Mouse (Mus musculus) embryonic facial prominence, embryonic 12.5 days (tissue): ENCODE measurements around the gene Kank2. TPM values are rescaled to one million over a fixed set of nuclear protein-coding genes. Genes with fewer than 3 reads are reported as not detected.
"Not testable (repeated sequence)": the region's sequence is repeated elsewhere in the genome, so short reads cannot be mapped to it uniquely, and the experiment has no call there.

Source experiments
- ATAC-seq: fragments of 200-750 bp; cut with Nextera tagmentation; 2 replicates; pipeline ENCODE4 v1.8.0; 2017; ENCODE audit not compliant: insufficient number of reproducible peaks, insufficient read depth, low FRiP score, low TSS enrichment
- H3K27ac ChIP-seq: fragments of 300-500 bp; sonication (generic); 2 replicates; pipeline ENCODE4 v1.5.1; 2016; ENCODE audit warnings: mild to moderate bottlenecking
- H3K27me3 ChIP-seq: fragments of 300-500 bp; sonication (generic); 2 replicates; pipeline ENCODE4 v1.6.1; 2016; ENCODE audit warnings: mild to moderate bottlenecking, moderate library complexity
- H3K36me3 ChIP-seq: fragments of 300-500 bp; sonication (generic); 2 replicates; pipeline ENCODE4 v1.6.1; 2016; ENCODE audit warnings: mild to moderate bottlenecking
- H3K4me1 ChIP-seq: fragments of 300-500 bp; sonication (generic); 2 replicates; pipeline ENCODE4 v1.6.1; 2016
- H3K4me2 ChIP-seq: fragments of 300-500 bp; sonication (generic); replicated peaks from 2 replicates; pipeline ENCODE4 v1.6.1; 2016; ENCODE audit warnings: mild to moderate bottlenecking, moderate library complexity
- H3K4me3 ChIP-seq: fragments of 300-500 bp; sonication (generic); 2 replicates; pipeline ENCODE4 v1.5.1; 2016; ENCODE audit warnings: mild to moderate bottlenecking
- H3K9ac ChIP-seq: fragments of 300-500 bp; sonication (generic); 2 replicates; pipeline ENCODE4 v1.6.1; 2016; ENCODE audit warnings: mild to moderate bottlenecking, moderate library complexity
- H3K9me3 ChIP-seq: fragments of 300-500 bp; sonication (generic); 2 replicates; pipeline ENCODE4 v1.6.1; 2016; ENCODE audit warnings: mild to moderate bottlenecking, moderate library complexity
- WGBS: fragments of 180-500 bp; shearing (Covaris S2); methylation state at CpG from one replicate; pipeline ENCODE4 v1.1.7; 2016; 5-methylcytosine and 5-hydroxymethylcytosine counted together
- polyA plus RNA-seq: library from polyadenylated mRNA; unstranded; fragments of >200 nt; fragmentation: Nextera tagmentation; extraction: Ambion mirVana; gene quantifications from 2 replicates; pipeline ENCODE4 v1.2.1, GENCODE M21; 2016

Gene Kank2
- polyA plus RNA-seq, 1 experiment from 2014 or later: 20.4 TPM

DNA sequence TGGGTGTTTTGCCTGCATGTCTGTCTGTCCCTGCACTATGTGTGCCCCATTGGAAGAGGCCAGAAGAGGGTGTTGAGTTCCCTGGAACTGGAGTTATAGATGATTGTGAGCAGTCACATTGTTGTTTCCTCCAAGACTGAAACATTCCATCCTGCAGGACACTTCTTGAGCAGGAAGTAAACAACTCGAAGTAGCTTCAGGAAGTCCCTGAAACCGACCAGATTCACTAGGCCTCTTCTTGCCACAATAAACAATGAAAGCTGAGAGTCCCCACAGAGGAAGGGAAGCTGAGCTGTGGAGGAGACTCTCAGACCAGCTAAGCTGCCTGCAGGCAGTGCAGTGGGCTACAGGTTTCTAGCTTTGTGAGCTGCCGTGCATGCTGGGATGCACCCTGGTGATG, 20.8 kb downstream of the Kank2 start:
- Histone ChIP-seq H3K27me3 (no peaks in the 10 kb centered on the region), H3K4me2 (no peak overlapping the region), H3K4me3 (no peak overlapping the region), H3K4me1 (no peaks in the 10 kb centered on the region; the same call in 1 of the 2 replicates), H3K9me3 (no peaks in the 10 kb centered on the region), H3K36me3 (peaks cover 87% of the 10 kb centered on the region), H3K27ac (no peak overlapping the region), H3K9ac (no peak overlapping the region)
- no peak for ATAC-seq
- WGBS: 83% methylated on average over 3 of the region's 3 CpGs

DNA sequence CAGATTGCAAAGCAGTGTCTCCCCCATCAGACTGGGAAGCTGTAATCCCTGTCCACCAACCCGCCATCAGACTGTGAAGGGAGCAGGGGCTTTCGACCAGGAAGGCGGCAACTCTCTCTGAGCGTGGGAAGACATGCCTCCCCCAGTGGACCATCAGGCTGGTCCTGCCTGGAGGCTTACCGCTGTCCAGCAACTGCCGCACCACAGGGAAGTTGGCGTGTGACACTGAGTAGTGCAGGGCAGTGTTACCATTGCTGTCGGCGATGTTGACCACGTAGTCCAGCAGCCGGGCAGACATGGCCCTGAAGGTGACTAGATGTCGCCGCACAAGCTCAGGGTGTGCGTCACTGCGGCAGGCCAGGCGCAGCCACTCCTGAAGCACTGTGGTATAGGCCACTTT, 24.2 kb downstream of the Kank2 start:
- 87% methylated on average over 16 of the region's 16 CpGs for WGBS
- no peak overlapping the region for H3K4me2 ChIP-seq
- no peak overlapping the region for H3K4me3 ChIP-seq
- H3K27ac ChIP-seq: no peak overlapping the region
- ATAC-seq: no peak
- peaks cover 5% of the 10 kb centered on the region for H3K4me1 ChIP-seq
- H3K27me3 ChIP-seq: no peaks in the 10 kb centered on the region
- peaks cover 86% of the 10 kb centered on the region for H3K36me3 ChIP-seq
- no peaks in the 10 kb centered on the region for H3K9me3 ChIP-seq
- no peak overlapping the region for H3K9ac ChIP-seq

DNA sequence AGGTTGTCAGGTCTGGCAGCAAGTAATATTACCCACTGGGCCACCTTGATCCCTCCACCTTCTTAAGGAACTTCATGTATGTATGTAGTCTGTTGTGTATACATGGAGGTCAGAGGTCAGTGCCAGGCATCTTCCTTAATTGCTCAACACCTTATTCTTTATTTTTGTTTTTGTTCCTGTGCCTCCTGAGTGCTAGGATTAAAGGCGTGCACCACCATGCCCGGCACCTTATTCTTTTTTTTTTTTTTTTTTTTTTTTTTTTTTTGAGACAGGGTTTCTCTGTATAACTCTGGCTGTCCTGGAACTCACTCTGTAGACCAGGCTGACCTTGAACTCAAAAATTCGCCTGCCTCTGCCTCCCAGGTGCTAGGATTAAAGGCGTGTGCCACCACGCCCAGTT, 25.1 kb downstream of the Kank2 start:
- not testable (repeated sequence) for ATAC-seq

DNA sequence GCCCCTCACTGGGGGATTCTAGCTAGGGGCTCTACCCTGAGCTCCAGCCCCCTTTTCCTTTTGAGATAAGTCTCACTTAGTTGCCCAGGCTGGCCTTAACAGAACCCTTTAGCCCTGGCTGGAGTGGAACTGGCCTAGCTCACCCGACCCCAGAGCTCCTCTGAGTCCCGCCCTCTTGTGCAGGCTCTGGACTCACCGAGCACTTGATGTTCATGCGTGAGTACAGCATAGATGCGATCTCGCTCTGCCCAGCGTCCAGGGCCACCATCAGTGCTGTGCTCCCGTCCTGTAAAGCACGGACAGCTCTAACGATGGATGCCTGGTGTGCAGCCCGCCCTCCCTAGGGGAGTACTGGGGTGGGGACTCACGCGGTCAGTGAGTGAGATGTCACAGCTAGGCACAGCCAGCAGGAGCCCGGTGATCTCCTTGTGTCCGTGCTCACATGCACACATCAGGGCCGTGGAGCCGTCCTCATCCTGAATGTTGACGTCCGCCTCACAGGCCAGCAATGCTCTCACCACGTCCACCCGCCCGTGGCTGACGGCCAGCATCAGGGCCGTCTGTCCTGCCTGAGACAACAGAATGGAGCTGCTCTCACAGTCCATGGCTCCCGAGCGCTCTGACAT, 28.9 kb downstream of the Kank2 start:
- Histone ChIP-seq H3K4me1 (peaks cover 32% of the 10 kb centered on the region), H3K36me3 (peaks cover 52% of the 10 kb centered on the region), H3K9me3 (no peaks in the 10 kb centered on the region), H3K4me3 (no peak overlapping the region), H3K27me3 (no peaks in the 10 kb centered on the region), H3K27ac (peak overlapping the region; percentile 90), H3K4me2 (no peak overlapping the region), H3K9ac (0 out of 2 replicates have a peak overlapping the region, but pooled peaks have one; percentile 2)
- 77% methylated on average over 26 of the region's 26 CpGs for WGBS
- ATAC-seq: peak; percentile 45; the same call in 1 of the 2 replicates

More for the DNA sequence above, 25.1 kb downstream of the Kank2 start:
- H3K4me2 ChIP-seq, H3K4me3 ChIP-seq, H3K9ac ChIP-seq, H3K9me3 ChIP-seq, H3K27me3 ChIP-seq, H3K27ac ChIP-seq: not testable (repeated sequence)
- Histone ChIP-seq H3K4me1 (peaks cover 15% of the 10 kb centered on the region), H3K36me3 (peaks cover 80% of the 10 kb centered on the region)
- 74% methylated on average over 5 of the region's 5 CpGs for WGBS

DNA sequence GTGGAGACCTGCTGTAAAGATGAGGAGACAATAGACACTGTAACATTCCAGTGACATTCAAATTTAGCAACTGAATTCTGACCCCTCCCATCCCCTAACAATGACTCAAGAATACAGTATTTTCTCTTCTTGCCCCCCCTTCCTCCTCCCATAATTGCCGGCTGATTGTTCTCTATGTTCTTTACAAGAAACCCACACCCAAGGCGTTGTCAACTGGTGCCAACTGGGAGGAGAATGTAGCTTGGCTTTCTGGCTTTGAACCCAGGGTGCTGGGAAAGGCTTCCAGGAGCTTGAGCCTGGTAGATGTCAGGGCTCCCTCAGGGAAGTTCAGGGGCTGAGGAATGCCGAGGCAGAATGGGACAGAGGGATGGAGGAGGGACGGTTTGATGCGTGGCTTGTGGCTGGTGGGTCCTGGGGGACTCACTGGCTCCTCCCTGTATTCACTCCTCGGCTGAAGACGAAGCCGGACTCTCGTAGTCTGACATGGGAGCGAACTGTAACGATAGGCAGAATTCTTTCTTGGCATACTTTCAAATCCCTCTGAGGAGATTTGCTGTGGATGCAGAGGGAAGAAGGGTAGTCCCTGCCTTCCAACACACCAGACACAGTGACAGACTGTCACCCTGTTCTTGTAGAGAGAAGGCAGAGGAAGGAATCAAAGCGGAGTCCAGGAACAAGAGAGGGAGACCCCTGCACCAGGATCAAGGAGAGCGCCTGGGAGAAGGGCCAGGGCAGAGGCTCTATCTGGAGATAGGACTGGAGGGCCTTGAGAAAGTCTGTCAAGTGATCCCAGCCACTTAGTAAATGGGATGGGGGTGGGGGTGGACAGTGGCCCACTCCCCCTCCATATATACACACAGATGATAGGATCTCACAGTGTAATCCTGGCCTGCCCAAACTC, 29.8 kb downstream of the Kank2 start:
- Histone ChIP-seq H3K4me3 (no peak overlapping the region), H3K36me3 (peaks cover 42% of the 10 kb centered on the region), H3K4me2 (peak overlapping the region; percentile 31; the same call in 1 of the 2 replicates), H3K27me3 (no peaks in the 10 kb centered on the region), H3K9ac (peak overlapping the region; percentile 36; the same call in 1 of the 2 replicates), H3K9me3 (no peaks in the 10 kb centered on the region), H3K27ac (peak overlapping the region; percentile 90), H3K4me1 (peaks cover 32% of the 10 kb centered on the region)
- ATAC-seq: no peak; the same call in 1 of the 2 replicates
- 26% methylated on average over 13 of the region's 13 CpGs for WGBS

DNA sequence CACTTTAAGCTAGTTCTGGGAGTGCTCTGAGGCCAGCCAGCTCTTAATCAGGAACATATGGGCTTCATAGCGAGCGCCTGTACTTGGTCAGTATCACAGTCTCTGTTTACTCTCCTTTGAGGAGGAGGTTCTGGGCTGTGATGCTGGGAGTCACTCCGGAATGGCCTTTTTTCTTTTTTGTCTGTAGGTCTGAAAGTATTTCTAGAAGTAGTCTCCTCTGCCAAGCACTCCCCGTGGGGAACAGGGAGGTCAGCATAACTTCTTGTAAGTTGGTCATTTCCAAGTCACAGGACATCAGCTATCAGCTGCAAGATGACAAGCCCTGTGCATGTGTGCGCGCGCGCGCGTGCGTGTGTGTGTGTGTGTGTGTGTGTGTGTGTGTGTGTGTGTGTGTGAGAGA, 30.6 kb downstream of the Kank2 start:
- no peaks in the 10 kb centered on the region for H3K9me3 ChIP-seq
- H3K4me3 ChIP-seq: no peak overlapping the region
- H3K9ac ChIP-seq: no peak overlapping the region
- H3K4me2 ChIP-seq: peak overlapping the region; percentile 31; the same call in 1 of the 2 replicates
- ATAC-seq: peak; percentile 73; the same call in 1 of the 2 replicates
- H3K36me3 ChIP-seq: peaks cover 36% of the 10 kb centered on the region
- 46% methylated on average over 11 of the region's 11 CpGs for WGBS
- peaks cover 32% of the 10 kb centered on the region for H3K4me1 ChIP-seq
- H3K27ac ChIP-seq: peak overlapping the region; percentile 90
- H3K27me3 ChIP-seq: no peaks in the 10 kb centered on the region

DNA sequence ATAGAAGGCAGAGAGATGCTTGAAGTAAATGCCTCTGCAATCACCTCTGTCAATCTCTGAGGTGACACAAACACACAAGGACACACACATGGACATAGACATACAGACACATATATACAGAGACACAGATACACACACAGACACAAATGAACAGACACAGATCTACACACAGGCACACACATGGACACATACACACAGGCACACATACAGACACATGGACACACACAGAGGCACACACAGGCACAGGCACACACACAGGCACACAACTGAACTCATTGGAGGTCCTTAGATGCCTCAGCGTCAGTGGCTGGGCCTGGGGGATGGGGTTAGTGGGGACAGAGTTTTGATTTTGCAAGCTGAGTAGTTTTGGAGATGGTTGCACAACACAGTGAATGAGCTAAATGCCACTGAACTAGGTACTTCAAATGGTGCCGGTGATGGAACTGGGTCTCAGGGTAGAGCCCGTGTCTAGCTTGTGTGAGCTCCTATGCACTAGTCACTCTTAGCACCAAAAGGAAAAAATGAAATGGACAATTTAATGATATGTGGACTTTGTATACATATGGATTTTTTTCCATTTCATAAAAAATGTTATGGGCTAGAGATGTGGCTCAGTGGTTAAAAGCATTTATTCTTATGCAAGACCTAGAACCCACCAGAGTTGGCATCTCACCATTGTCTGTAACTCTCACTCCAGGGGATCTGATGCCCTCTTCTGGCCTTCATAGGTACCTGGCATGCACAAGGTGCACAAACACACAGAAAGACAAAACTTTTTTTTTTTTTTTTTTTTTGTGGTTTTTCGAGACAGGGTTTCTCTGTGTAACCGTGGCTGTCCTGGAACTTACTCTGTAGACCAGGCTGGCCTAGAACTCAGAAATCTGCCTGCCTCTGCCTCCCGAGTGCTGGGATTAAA, 34.2 kb downstream of the Kank2 start:
- Histone ChIP-seq H3K9me3 (no peaks in the 10 kb centered on the region), H3K36me3 (peaks cover 7% of the 10 kb centered on the region; the same call in 1 of the 2 replicates), H3K9ac (no peak overlapping the region), H3K27me3 (no peaks in the 10 kb centered on the region), H3K4me1 (peaks cover 28% of the 10 kb centered on the region), H3K4me2 (no peak overlapping the region), H3K27ac (no peak overlapping the region), H3K4me3 (no peak overlapping the region)
- 94% methylated on average over 6 of the region's 6 CpGs for WGBS
- ATAC-seq: no peak

DNA sequence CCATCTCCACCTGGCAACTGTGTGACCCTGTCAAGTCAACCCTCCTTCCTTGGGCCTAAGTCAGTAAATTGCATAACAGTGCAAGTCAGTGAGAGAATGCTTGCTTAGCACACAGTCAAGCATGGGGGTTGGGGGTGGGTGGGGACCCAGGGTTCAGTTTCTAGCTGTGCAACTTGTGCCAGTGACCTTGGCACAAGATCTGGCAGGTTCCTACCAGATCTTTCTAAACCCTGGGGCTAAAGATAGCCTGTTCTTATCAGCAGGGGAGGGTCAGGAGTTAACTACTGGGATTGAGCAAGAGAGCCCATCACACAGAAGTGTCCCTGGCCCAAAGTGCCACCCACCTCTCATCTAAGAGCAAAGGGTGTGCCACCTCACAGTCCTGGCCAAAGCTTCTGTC, 36.4 kb downstream of the Kank2 start:
- H3K9ac ChIP-seq: no peak overlapping the region
- H3K27ac ChIP-seq: no peak overlapping the region
- no peak overlapping the region for H3K4me2 ChIP-seq
- no peak for ATAC-seq
- H3K36me3 ChIP-seq: peaks cover 6% of the 10 kb centered on the region
- H3K27me3 ChIP-seq: no peaks in the 10 kb centered on the region
- no peak overlapping the region for H3K4me3 ChIP-seq
- no peaks in the 10 kb centered on the region for H3K9me3 ChIP-seq
- peaks cover 18% of the 10 kb centered on the region for H3K4me1 ChIP-seq

DNA sequence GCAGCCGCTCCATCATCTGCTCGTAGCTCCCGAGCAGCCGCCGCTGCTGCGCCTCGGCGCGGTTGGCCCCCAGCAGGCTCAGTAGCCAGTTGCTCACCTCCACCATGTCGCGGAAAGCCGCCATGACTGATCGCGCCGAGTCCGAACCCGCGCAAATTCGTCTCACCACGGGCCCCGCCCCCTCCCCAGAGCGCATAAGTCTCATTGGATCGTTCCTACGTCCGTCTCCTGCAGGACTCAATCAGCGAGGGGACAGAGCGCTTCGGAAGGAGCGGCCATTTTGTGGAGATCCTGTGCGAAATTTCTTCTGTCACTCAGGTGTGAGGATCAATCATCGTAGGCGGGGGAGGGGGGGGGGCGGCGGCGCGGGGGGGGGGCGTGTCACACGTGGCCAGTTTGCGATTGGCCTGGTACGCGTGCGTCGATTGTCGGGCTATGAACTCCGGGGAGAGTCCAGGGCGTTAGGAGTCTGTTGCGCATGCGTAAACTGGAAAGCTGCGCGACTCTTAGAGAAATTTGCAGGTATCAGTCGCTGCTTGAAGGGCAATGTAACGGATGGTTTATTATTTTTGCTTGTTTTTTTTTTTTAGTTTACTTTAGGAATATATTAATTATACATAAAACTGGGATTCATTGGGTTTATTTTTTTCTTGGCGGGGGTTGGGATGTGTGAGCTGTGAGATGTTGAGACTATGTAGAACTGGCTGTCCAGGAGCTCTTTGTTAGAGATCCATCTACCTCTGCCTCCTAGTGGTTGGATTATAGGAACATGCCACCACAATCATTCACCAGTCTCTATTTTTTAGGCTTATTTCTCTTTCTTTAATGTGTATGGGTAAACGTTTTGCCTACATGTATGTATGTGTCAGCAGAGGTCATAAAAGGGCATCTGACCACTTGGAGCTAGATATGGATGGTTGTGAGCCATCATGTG, 38.1 kb downstream of the Kank2 start, which contains the start of gene Spc24:
Gene Spc24, minus strand, starts transcription at position 149 of the 934 bp plus-strand sequence.
- Histone ChIP-seq H3K27ac (peak within 1 kb of the TSS; percentile 75), H3K9me3 (no peaks in the 10 kb centered on the region), H3K36me3 (peaks cover 21% of the 10 kb centered on the region), H3K27me3 (no peaks in the 10 kb centered on the region), H3K4me2 (peak within 1 kb of the TSS; percentile 59), H3K4me3 (peak within 1 kb of the TSS; percentile 80), H3K9ac (peak within 1 kb of the TSS; percentile 79), H3K4me1 (peaks cover 11% of the 10 kb centered on the region)
- under 1% methylated on average over 53 of the region's 54 CpGs for WGBS
- peak; percentile 93 for ATAC-seq

DNA sequence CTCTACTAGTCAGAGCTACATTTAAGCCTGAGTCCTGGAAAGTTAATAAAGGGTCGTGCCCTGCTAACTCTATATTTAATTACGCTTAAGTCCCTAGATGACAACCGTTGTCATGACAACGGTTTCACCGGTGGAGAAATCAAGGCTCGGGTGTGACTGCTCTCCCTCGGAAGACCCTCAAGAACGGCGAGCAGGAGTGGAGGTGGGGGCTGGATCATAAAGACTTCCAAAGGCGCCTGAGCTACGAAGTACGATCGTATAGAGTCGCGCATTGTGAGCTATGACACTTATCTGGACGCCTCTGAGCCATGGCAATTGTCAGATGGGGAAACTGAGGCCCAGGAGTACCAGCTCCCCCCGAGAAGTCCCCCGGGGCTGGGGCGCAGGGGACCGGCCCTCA, 38.8 kb downstream of the Kank2 start:
- Histone ChIP-seq H3K27me3 (no peaks in the 10 kb centered on the region), H3K4me3 (peak overlapping the region; percentile 80), H3K27ac (peak overlapping the region; percentile 75), H3K36me3 (peaks cover 25% of the 10 kb centered on the region), H3K4me1 (peaks cover 11% of the 10 kb centered on the region), H3K9ac (peak overlapping the region; percentile 79), H3K4me2 (peak overlapping the region; percentile 59), H3K9me3 (no peaks in the 10 kb centered on the region)
- WGBS: under 1% methylated on average over 20 of the region's 20 CpGs
- no peak for ATAC-seq
